Mouse (Mus musculus) myocyte (in vitro differentiated cells): ENCODE measurements at regions not wholly inside any gene's neighbourhood (a gene's known extent, or its start where the extent isn't known, plus 50 kb on each side); places are given as distances from the start of the nearest gene placed in this dataset.
"Not testable (repeated sequence)": the region's sequence is repeated elsewhere in the genome, so short reads cannot be mapped to it uniquely, and the experiment has no call there.

ENCODE experiments used
- H3K27me3 ChIP-seq: one replicate; pipeline ENCODE4 v1.6.1; 2011; ENCODE audit not compliant: control insufficient read depth, insufficient read depth, insufficient read length
- H3K36me3 ChIP-seq: one replicate; pipeline ENCODE4 v1.6.1; 2011; ENCODE audit not compliant: control insufficient read depth, insufficient read depth
- H3K4me2 ChIP-seq: one replicate; pipeline ENCODE4 v1.6.1; 2011; ENCODE audit warnings: low read depth, control low read depth
- H3K4me3 ChIP-seq: one replicate; pipeline ENCODE4 v1.5.1; 2011; ENCODE audit warnings: mild to moderate bottlenecking, control low read depth, moderate library complexity
- H3K79me2 ChIP-seq: one replicate; pipeline ENCODE4 v1.6.1; 2011; ENCODE audit not compliant: control insufficient read depth, insufficient read depth
- H3ac ChIP-seq: one replicate; pipeline ENCODE4 v1.6.1; 2011; ENCODE audit not compliant: control insufficient read depth, insufficient read length
- CEBPB ChIP-seq: IDR thresholded peaks from 2 replicates; pipeline ENCODE4 v1.6.1; 2011; ENCODE audit warnings: mild to moderate bottlenecking, moderate library complexity; ENCODE audit not compliant: poor library complexity, insufficient read depth, severe bottlenecking
- E2F4 ChIP-seq: IDR thresholded peaks from one replicate; pipeline ENCODE4 v1.6.1; 2011; ENCODE audit warnings: mild to moderate bottlenecking, control low read depth, moderate library complexity; ENCODE audit not compliant: insufficient read depth
- MAX ChIP-seq: IDR thresholded peaks from one replicate; pipeline ENCODE4 v1.6.1; 2011; ENCODE audit warnings: low read depth, mild to moderate bottlenecking, control low read depth
- MYOD1 ChIP-seq, 3 experiments: IDR thresholded peaks; one replicate each; pipeline ENCODE4 v1.6.1; 2011; ENCODE audit warnings: control low read depth in 2 of 3, low read depth in 2 of 3, mild to moderate bottlenecking in 2 of 3, moderate library complexity in 1 of 3; ENCODE audit not compliant: insufficient read length in 2 of 3, control insufficient read depth in 1 of 3
- MYOG ChIP-seq, 3 experiments: IDR thresholded peaks; one replicate each; pipeline ENCODE4 v1.6.1; 2011; ENCODE audit warnings: control low read depth in 2 of 3, low read depth in 2 of 3, mild to moderate bottlenecking in 2 of 3; ENCODE audit not compliant: insufficient read length in 2 of 3, control insufficient read depth in 1 of 3, insufficient read depth in 1 of 3
- POLR2A ChIP-seq: IDR thresholded peaks from one replicate; pipeline ENCODE4 v1.6.1; 2011; ENCODE audit warnings: low read depth, mild to moderate bottlenecking, control low read depth, moderate library complexity; ENCODE audit not compliant: insufficient read length
- POLR2AphosphoS2 ChIP-seq: IDR thresholded peaks from one replicate; pipeline ENCODE4 v1.6.1; 2011; ENCODE audit warnings: low read depth, control low read depth; ENCODE audit not compliant: insufficient read length
- REST ChIP-seq: IDR thresholded peaks from one replicate; pipeline ENCODE4 v1.6.1; 2011; ENCODE audit warnings: mild to moderate bottlenecking, control low read depth, moderate library complexity; ENCODE audit not compliant: insufficient read depth, insufficient read length
- SRF ChIP-seq: IDR thresholded peaks from one replicate; pipeline ENCODE4 v1.6.1; 2011; ENCODE audit warnings: low read depth; ENCODE audit not compliant: control insufficient read depth, insufficient read length
- TCF12 ChIP-seq: IDR thresholded peaks from one replicate; pipeline ENCODE4 v1.6.1; 2011; ENCODE audit warnings: mild to moderate bottlenecking, control low read depth; ENCODE audit not compliant: poor library complexity, insufficient read depth, severe bottlenecking
- TCF3 ChIP-seq: IDR thresholded peaks from one replicate; pipeline ENCODE4 v1.6.1; 2011; ENCODE audit warnings: low read depth, control low read depth; ENCODE audit not compliant: insufficient read length
- USF1 ChIP-seq: IDR thresholded peaks from one replicate; pipeline ENCODE4 v1.6.1; 2011; ENCODE audit warnings: low read depth, mild to moderate bottlenecking, control low read depth, moderate library complexity

DNA sequence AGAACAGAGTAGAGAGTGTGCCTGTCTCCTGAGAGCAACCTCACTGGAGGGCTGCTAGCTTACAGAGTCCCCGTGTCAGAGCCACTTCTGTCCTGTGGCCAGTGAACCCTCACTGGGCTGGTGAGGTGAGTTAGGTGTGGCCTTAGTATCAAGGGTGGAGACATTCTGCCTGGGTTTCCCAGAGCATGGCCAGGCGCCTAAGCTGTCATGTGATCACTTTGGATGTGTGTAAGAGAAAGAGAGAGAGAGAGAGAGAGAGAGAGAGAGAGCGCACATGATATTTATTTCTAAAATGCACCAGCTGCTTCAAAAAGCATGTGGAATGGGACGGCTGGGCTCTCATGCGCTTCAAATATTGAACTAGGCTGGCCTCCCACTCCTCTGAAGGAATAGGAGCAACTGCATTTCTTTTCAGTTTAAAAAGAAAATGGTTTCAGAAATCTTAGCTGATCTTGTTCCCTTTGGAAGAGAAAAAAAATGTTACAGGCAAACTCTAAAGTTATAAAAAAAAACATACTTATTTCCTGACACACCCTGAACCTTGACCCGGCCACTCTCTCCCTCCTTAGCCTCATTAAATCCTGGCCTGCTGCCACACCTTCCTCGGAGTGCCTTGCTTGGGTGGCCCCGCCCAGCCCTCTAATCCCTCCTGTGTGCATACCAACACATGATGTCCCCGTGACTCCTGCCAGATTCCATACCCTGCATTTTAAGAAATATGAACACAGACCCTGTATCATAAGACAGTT lies 201.1 kb downstream of the Tcp10c start:
- H3ac ChIP-seq, H3K4me3 ChIP-seq, H3K27me3 ChIP-seq, H3K36me3 ChIP-seq, H3K79me2 ChIP-seq: not testable (repeated sequence)
- peak overlapping the region; percentile 58 for H3K4me2 ChIP-seq
- peak; percentile 60 for TF ChIP-seq USF1

DNA sequence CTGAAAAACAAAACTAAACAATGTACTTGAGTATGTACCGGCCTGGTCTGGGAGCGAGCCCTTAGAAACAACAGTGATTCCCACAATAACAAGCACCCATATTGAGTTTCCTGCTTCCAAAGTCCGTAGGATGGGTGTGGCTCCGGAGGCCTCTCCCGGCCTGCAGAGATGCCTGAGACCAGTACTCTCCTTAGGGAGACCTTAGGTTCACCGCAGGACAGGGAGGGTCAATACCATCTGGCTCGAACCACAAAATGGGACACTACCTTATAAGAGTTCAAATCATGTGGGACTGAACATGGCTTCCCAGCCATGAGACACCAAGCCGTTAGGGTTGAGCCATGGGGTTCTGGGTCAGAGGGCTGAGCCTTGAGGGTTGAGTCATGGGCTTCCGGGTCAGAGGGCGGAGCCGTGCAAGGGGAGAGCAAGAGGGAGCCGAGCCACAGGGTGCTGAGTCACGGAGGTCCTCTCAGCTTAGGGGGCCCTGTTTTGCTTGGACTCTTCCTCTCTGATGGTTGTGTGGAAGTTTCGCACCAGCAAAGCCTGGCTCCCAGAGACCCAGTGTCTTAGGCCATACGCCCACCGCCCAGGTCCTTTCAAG lies 201.8 kb downstream of the Tcp10c start:
- peak overlapping the region; percentile 58 for H3K4me2 ChIP-seq
- H3K36me3 ChIP-seq, H3K79me2 ChIP-seq, H3ac ChIP-seq, H3K27me3 ChIP-seq, H3K4me3 ChIP-seq: not testable (repeated sequence)
- peak; percentile 14 for TF ChIP-seq POLR2A

DNA sequence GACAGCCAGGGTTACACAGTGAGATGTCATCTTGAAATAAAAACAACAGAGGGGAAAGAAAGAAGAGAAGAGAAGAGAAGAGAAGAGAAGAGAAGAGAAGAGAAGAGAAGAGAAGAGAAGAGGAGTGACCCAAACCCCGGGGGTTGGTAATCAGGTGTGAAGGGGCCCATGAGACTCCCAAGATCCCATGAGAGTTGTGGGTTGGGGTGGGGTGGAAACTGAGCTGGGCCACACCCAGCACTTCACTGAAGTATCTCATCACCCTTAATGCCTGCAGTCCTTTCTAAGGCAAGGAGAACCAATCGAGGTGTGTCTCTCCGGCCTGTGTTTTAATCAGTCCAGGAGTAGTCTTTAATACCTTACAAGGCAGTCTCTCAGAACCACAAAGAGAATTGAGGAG lies 201.5 kb upstream of the Afdn start:
- TF ChIP-seq REST, result no peak
- no peak for TF ChIP-seq POLR2AphosphoS2
- no peak for TF ChIP-seq USF1
- TF ChIP-seq POLR2A, result no peak
- no peak for TF ChIP-seq E2F4
- TF ChIP-seq SRF, result no peak
- H3K4me2 ChIP-seq, result peak overlapping the region; percentile 9
- no peaks in the 10 kb centered on the region for H3K27me3 ChIP-seq
- H3ac ChIP-seq, result no peak overlapping the region
- H3K79me2 ChIP-seq, result no peaks in the 10 kb centered on the region
- H3K4me3 ChIP-seq, result no peak overlapping the region
- H3K36me3 ChIP-seq, result no peaks in the 10 kb centered on the region

DNA sequence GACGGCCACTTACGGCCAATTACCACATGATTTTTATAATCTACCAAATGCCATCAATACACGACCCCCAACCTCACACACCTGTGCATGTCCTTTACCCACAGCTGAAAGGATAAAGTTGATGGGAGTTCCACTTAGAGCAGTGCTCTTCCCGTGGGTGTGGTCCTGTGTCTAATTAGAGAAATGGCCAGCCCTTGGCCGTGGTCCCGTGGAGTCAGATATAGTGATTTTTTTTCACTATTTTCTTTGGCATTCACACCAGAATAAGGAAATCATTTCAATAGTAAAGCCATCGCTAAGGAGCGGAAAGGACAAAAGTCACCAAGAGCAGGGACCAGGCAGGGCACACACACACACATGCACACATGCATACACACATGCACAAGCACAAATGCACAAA lies 199.0 kb upstream of the Afdn start:
- H3K79me2 ChIP-seq, result no peaks in the 10 kb centered on the region
- no peaks in the 10 kb centered on the region for H3K27me3 ChIP-seq
- no peak overlapping the region for H3K4me3 ChIP-seq
- TF ChIP-seq MYOD1 (IDR thresholded peaks at IDR 0.05; ENCODE audit: control insufficient read depth in 1 of 3, insufficient read length in 2 of 3, low read depth in 2 of 3) (peak in 1 of 3 experiments; percentile 59), POLR2AphosphoS2 (no peak)
- no peak overlapping the region for H3ac ChIP-seq
- H3K36me3 ChIP-seq, result no peaks in the 10 kb centered on the region
- peak overlapping the region; percentile 20 for H3K4me2 ChIP-seq

DNA sequence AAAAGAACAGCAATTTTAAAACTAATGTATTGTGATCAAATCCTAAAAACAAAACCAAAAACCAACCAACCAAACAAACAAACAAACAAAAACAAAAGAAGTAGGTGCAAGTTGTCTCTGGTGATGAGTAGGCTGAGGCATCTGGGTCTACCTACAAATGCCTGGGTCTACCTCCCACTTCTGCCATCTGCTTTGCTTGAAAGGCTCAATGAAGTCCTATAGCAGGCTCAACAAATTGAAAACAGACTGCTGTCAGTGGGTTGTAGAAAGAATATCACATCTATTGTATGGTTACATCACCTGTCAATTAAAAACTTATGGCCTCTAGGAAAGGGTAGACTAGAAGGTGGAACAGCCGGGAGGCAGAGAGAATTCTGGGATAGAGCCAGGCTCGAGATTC lies 197.4 kb upstream of the Afdn start:
- Histone ChIP-seq H3K4me3 (no peak overlapping the region), H3K4me2 (no peak overlapping the region), H3K36me3 (no peaks in the 10 kb centered on the region), H3K27me3 (no peaks in the 10 kb centered on the region), H3ac (no peak overlapping the region), H3K79me2 (no peaks in the 10 kb centered on the region)
- TF ChIP-seq MYOD1 (IDR thresholded peaks at IDR 0.05; ENCODE audit: control insufficient read depth in 1 of 3, insufficient read length in 2 of 3, low read depth in 2 of 3) (no peak), POLR2AphosphoS2 (no peak), USF1 (no peak), POLR2A (no peak), MAX (no peak), TCF12 (no peak), E2F4 (no peak), REST (no peak)

DNA sequence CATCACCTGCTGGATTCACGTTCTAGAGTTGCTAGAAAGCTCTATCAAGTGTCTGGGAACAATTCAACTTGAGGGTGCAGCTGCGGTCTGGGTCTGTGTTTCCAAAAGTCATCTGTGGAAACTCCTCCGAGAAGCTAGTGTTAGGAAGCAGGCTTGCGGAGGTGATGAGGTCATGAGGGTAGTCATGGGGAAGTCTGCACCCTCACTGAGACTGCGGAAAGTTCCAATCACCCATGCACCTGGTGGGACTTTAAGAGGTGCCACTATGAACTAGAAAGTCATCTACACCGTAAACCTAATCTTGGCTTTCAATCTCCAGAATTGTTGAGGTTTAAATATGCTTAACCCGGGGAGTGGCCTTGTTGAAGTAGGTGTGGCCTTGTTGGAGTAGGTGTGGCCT lies 195.5 kb upstream of the Afdn start:
- Histone ChIP-seq H3K27me3 (no peaks in the 10 kb centered on the region), H3ac (no peak overlapping the region), H3K79me2 (no peaks in the 10 kb centered on the region), H3K4me2 (no peak overlapping the region), H3K36me3 (no peaks in the 10 kb centered on the region), H3K4me3 (no peak overlapping the region)
- no peak for TF ChIP-seq REST
- no peak for TF ChIP-seq MYOD1 (IDR thresholded peaks at IDR 0.05; ENCODE audit: control insufficient read depth in 1 of 3, insufficient read length in 2 of 3, low read depth in 2 of 3)
- TF ChIP-seq TCF3, result no peak

DNA sequence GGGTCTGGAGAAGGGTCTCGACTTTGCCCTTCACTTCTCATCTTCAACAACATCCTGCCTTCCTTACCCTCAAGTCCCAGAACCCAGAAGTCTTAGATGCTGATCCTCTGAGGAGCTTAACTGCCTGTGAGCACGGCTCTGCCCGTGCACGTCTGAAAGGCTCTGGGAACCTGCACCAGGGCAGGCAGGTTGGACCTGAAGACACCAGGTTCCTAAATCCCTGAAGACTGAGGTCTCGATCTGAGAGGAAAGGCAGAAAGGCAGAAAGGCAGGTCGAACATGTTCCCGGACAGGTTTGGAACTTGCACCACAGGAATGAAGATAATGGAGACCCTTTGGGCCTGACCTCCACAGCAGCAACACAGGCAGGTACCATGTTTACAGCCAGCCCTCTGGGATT lies 193.7 kb upstream of the Afdn start:
- Histone ChIP-seq H3K4me3 (no peak overlapping the region), H3K4me2 (no peak overlapping the region), H3K79me2 (no peaks in the 10 kb centered on the region), H3K36me3 (no peaks in the 10 kb centered on the region), H3K27me3 (no peaks in the 10 kb centered on the region), H3ac (no peak overlapping the region)
- no peak for TF ChIP-seq MYOD1 (IDR thresholded peaks at IDR 0.05; ENCODE audit: control insufficient read depth in 1 of 3, insufficient read length in 2 of 3, low read depth in 2 of 3)
- TF ChIP-seq REST, result no peak
- no peak for TF ChIP-seq POLR2A
- TF ChIP-seq POLR2AphosphoS2, result no peak
- no peak for TF ChIP-seq SRF
- TF ChIP-seq TCF12, result no peak
- no peak for TF ChIP-seq MAX
- TF ChIP-seq CEBPB, result no peak
- no peak for TF ChIP-seq TCF3
- TF ChIP-seq E2F4, result no peak
- no peak for TF ChIP-seq MYOG (IDR thresholded peaks at IDR 0.05; ENCODE audit: control insufficient read depth in 1 of 3, insufficient read depth in 1 of 3, insufficient read length in 2 of 3, low read depth in 2 of 3)
- TF ChIP-seq USF1, result no peak
